Mouse (Mus musculus) cerebellum, adult 2 months (tissue): ENCODE measurements around the gene Plpp3. TPM values are rescaled to one million over a fixed set of nuclear protein-coding genes. Genes with fewer than 3 reads are reported as not detected.
A peak's percentile ranks its signal among the peaks of the same experiment; 100 is the strongest.

Experiments used
- DNase-seq, 2 experiments: peaks; one replicate each; pipeline ENCODE4 v3.0.0; 2021
- H3K27ac ChIP-seq: fragments of 200-500 bp; 2 replicates; pipeline ENCODE4 v1.5.1; 2012; ENCODE audit warnings: low read length, control low read depth, inconsistent platforms; ENCODE audit not compliant: insufficient read depth
- H3K27me3 ChIP-seq: fragments of 200-500 bp; 2 replicates; pipeline ENCODE4 v1.6.1; 2012; ENCODE audit warnings: inconsistent platforms, mild to moderate bottlenecking, low read length, moderate library complexity; ENCODE audit not compliant: control insufficient read depth, insufficient read depth
- H3K4me1 ChIP-seq: fragments of 200-500 bp; 2 replicates; pipeline ENCODE4 v1.6.1; 2011; ENCODE audit warnings: low read length; ENCODE audit not compliant: control insufficient read depth, insufficient read depth
- H3K4me3 ChIP-seq: fragments of 200-500 bp; replicated peaks from 2 replicates; pipeline ENCODE3; 2011; ENCODE audit warnings: mild to moderate bottlenecking, low read depth, low read length, control low read depth; ENCODE audit not compliant: insufficient read depth
- CTCF ChIP-seq: fragments of 200-500 bp; IDR thresholded peaks from 2 replicates; pipeline ENCODE4 v1.5.1; 2011; ENCODE audit warnings: low read depth, mild to moderate bottlenecking, control low read depth, low read length, moderate library complexity, borderline replicate concordance; ENCODE audit not compliant: insufficient read depth
- POLR2A ChIP-seq: fragments of 200-500 bp; IDR thresholded peaks from 2 replicates; pipeline ENCODE4 v1.6.1; 2011; ENCODE audit warnings: low read length, control low read depth, borderline replicate concordance; ENCODE audit not compliant: insufficient read depth
- WGBS: fragments of 180-500 bp; shearing (Covaris S2); methylation state at CpG from one replicate; pipeline ENCODE4 v1.1.7; 2018; 5-methylcytosine and 5-hydroxymethylcytosine counted together
- polyA plus RNA-seq: library from polyadenylated mRNA; depleted of rRNA; stranded (reverse); fragments of >200 nt; gene quantifications from 2 replicates; pipeline ENCODE4 v1.2.3, GENCODE M21; 2012

Plpp3 gene
- polyA plus RNA-seq, 1 experiment: 158 TPM

GRCm38 (mm10) chr4:105171432-105171831 is 14.3 kb downstream of the Plpp3 start:
- no peaks in the 10 kb centered on the region; the same call in 1 of the 2 replicates for H3K27me3 ChIP-seq
- no peaks in the 10 kb centered on the region for H3K4me1 ChIP-seq
- TF ChIP-seq POLR2A: no peak
- TF ChIP-seq CTCF: no peak
- H3K4me3 ChIP-seq: no peak overlapping the region
- H3K27ac ChIP-seq: no peak overlapping the region
- DNase-seq: no peak
- 52% methylated on average over 3 of the region's 3 CpGs for WGBS

GRCm38 (mm10) chr4:105174778-105175177 is 17.6 kb downstream of the Plpp3 start:
- Histone ChIP-seq H3K4me3 (no peak overlapping the region), H3K27ac (peak overlapping the region; percentile 56; the same call in 1 of the 2 replicates), H3K4me1 (no peaks in the 10 kb centered on the region), H3K27me3 (no peaks in the 10 kb centered on the region; the same call in 1 of the 2 replicates)
- TF ChIP-seq POLR2A (no peak), CTCF (no peak)
- WGBS: 87% methylated on average over 4 of the region's 4 CpGs
- no peak for DNase-seq

GRCm38 (mm10) chr4:105175255-105176035 is 18.3 kb downstream of the Plpp3 start:
- no peaks in the 10 kb centered on the region for H3K4me1 ChIP-seq
- H3K27me3 ChIP-seq: no peaks in the 10 kb centered on the region; the same call in 1 of the 2 replicates
- no peak overlapping the region for H3K27ac ChIP-seq
- no peak for TF ChIP-seq POLR2A
- TF ChIP-seq CTCF: no peak
- H3K4me3 ChIP-seq: no peak overlapping the region
- peak; percentile 24 to 54 for DNase-seq
- WGBS: 29% methylated on average over 16 of the region's 16 CpGs

- 23% methylated on average over 16 of the region's 16 CpGs for WGBS
- Histone ChIP-seq H3K27ac (peak overlapping the region; percentile 69; the same call in 1 of the 2 replicates), H3K4me3 (no peak overlapping the region), H3K27me3 (no peaks in the 10 kb centered on the region; the same call in 1 of the 2 replicates), H3K4me1 (no peaks in the 10 kb centered on the region)
- no peak for TF ChIP-seq POLR2A
- no peak for TF ChIP-seq CTCF
- DNase-seq: peak in 1 of 2 experiments; percentile 55
Observed at GRCm38 (mm10) chr4:105181014-105181658, 24.0 kb downstream of the Plpp3 start.

GRCm38 (mm10) chr4:105181659-105182167 is 24.6 kb downstream of the Plpp3 start:
- no peak for DNase-seq
- no peak for TF ChIP-seq CTCF
- TF ChIP-seq POLR2A: no peak
- Histone ChIP-seq H3K27me3 (no peaks in the 10 kb centered on the region; the same call in 1 of the 2 replicates), H3K4me1 (no peaks in the 10 kb centered on the region), H3K27ac (no peak overlapping the region), H3K4me3 (no peak overlapping the region)
- 50% methylated on average over 3 of the region's 3 CpGs for WGBS

GRCm38 (mm10) chr4:105182249-105182648 is 25.1 kb downstream of the Plpp3 start:
- 0 out of 2 replicates have a peak overlapping the region, but pooled peaks have one; percentile 4 for H3K27ac ChIP-seq
- 51% methylated on average over 5 of the region's 5 CpGs for WGBS
- no peaks in the 10 kb centered on the region for H3K4me1 ChIP-seq
- no peak overlapping the region for H3K4me3 ChIP-seq
- TF ChIP-seq POLR2A (no peak), CTCF (no peak)
- no peak for DNase-seq
- H3K27me3 ChIP-seq: no peaks in the 10 kb centered on the region; the same call in 1 of the 2 replicates

GRCm38 (mm10) chr4:105184490-105184889 is 27.3 kb downstream of the Plpp3 start:
- no peak for TF ChIP-seq CTCF
- no peak for TF ChIP-seq POLR2A
- DNase-seq: no peak
- WGBS: 32% methylated on average over 4 of the region's 4 CpGs
- Histone ChIP-seq H3K4me1 (no peaks in the 10 kb centered on the region), H3K27ac (no peak overlapping the region), H3K27me3 (no peaks in the 10 kb centered on the region; the same call in 1 of the 2 replicates), H3K4me3 (no peak overlapping the region)

- Histone ChIP-seq H3K4me3 (no peak overlapping the region), H3K27me3 (no peaks in the 10 kb centered on the region; the same call in 1 of the 2 replicates), H3K4me1 (no peaks in the 10 kb centered on the region), H3K27ac (no peak overlapping the region)
- TF ChIP-seq CTCF (no peak), POLR2A (no peak)
- no peak for DNase-seq
- 85% methylated on average over 6 of the region's 6 CpGs for WGBS
Observed at GRCm38 (mm10) chr4:105184924-105185323, 27.8 kb downstream of the Plpp3 start.
